Mouse (Mus musculus) heart, postnatal 0 days (tissue): ENCODE measurements around the gene Pcgf5.

Source experiments
- CTCF ChIP-seq: IDR thresholded peaks from 2 replicates; pipeline ENCODE4 v1.5.1; 2016; ENCODE audit warnings: antibody characterized with exemption, control low read depth, low read depth
- EP300 ChIP-seq: IDR thresholded peaks from 2 replicates; pipeline ENCODE4 v1.6.1; 2016; ENCODE audit warnings: antibody characterized with exemption, low read depth

GRCm38 (mm10) chr19:36490911-36491310 lies 142.8 kb downstream of the Pcgf5 start:
- no peak for TF ChIP-seq EP300
- TF ChIP-seq CTCF, result no peak
